Mouse (Mus musculus) ZHBTc4 (cell line): ENCODE measurements around the gene Msto1.
"Not testable (repeated sequence)": the region's sequence is repeated elsewhere in the genome, so short reads cannot be mapped to it uniquely, and the experiment has no call there.

Experiments
- DNase-seq: peaks from one replicate; pipeline ENCODE4 v3.0.0-alpha.2; 2011; ENCODE audit warnings: low read depth, low spot score

The Msto1 gene

DNA sequence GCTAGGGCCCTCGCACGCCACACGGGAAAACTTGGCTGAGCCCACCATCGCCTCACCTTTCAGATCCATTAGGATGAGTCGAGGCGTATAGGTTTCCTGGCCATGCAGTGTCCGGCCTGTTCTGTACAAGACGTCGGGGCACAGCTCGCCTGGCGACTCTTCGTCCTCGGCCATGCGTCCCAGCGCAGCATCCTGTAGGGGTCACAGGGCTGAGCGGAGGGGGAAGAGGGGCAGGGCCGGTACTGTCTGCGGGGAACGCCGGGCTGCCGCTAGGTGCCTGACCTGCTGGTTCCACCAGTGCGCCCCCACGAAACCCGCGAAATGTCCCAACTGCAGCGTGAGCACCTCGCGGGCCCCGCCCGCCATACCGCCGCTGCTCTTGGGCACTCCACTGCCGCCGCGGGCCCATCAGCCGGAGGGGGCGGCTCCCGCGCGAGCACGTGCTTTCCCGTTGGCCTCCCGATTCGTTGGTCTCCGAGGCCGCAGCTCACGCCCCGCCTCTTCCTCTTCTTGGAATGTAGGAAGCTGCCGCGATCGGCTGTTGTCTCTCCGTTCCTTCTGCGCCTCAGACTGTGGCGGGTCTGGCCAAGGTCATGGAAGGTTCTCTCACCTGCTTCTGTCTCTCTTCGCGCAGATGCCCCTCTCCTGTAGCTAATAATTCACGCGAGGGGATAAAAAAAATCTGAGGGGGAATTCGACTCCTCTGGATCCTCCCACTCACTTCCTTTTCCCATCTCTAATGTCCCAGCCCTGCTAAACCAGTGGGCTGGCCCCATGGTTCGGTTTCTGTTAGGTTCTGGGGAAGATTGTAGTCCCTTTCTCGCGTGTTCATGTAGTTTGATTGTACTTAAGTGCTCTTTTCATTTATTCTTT is at the start of gene Msto1:
TSS of gene Msto1 (minus strand) at position 489 of the 873 bp plus-strand sequence.
- peak; percentile 98 for DNase-seq

DNA sequence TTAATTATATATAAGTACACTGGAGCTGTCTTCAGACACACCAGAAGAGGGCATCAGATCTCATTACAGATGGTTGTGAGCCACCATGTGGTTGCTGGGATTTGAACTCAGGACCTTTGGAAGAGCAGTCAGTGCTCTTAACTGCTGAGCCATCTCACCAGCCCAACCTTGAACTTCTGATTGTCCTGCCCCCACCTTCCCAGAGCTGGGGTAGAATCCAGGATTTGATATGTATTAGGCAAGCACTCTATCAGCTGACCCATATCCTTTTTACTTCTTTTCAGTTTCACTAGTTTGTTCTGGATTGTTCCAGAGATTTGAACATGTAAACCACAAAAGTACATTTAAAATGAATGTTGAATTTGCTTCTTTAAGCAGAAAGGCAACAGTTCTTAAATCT is 49.4 kb upstream of the Msto1 start:
- not testable (repeated sequence) for DNase-seq

DNA sequence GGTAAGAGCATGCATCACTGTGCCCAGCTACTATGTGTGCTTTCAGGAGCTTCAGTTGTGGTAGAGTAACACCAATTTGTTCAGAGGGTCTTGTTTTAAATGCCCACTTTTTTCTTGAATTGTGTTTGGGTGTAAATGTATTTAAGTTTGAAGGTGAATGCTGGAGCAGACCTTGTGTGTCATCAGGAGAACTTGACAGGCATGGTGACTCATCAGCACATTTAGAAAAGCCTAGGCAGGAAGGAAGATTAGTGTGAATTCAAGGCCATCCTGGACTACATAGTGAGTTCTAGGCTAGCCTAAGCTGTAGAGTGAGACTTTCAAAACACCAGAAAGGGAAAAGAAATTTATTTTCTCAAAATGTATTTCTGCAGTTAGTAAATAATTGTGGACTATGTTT is 39.9 kb upstream of the Msto1 start:
- DNase-seq = no peak

DNA sequence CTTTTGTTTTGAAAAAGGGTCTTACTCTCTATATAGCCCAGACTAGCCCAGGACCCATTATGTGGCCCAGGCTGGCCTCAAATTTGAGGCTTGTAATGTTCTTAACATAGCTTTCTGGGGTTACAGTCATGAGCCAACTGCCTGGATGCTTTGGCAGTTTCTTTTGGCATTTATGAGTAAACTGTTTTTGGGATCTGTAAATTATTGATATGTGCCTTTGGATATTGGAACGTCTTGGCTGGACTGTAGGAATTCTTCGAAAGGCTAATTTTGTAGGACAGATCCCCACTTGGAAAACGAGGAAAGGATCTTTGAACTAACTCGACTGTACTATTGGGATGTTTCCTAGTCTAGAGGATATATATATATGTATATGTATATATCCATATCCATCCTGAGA is 39.4 kb upstream of the Msto1 start:
- DNase-seq = no peak

DNA sequence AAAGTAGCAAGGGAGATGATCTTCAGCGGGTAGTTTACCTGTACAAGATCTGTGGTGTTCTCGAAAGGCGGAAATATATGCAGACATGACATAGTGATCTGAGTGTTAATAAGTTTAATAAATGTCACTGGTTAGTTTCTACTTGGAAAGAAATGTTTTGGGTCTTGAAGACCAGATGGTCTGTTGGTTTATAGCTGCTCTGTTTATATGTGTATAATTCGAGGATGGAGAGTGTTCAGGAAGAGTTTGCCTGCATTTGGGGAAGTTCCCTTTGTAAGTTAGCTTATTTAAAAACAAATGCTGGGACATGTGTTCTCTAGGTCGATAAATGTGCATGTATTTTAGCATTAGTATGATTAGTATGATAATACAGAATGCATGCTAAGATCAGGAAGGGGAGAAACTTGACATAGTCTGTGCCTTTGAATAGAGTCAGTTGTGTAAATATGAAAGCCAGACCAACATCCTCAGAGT is 37.6 kb upstream of the Msto1 start:
- DNase-seq = no peak

- DNase-seq = peak; percentile 91
These were observed 37.0 kb upstream of the Msto1 start, which contains the start of the genes Ash1l and Dap3 for GRCm38 (mm10) chr3:88950576-88951326. TSS of gene Ash1l (plus strand) at chr3:88950622. TSS of gene Dap3 (minus strand) at chr3:88951181.

GRCm38 (mm10) chr3:88949786-88950575 is 36.2 kb upstream of the Msto1 start:
- peak; percentile 95 for DNase-seq

DNA sequence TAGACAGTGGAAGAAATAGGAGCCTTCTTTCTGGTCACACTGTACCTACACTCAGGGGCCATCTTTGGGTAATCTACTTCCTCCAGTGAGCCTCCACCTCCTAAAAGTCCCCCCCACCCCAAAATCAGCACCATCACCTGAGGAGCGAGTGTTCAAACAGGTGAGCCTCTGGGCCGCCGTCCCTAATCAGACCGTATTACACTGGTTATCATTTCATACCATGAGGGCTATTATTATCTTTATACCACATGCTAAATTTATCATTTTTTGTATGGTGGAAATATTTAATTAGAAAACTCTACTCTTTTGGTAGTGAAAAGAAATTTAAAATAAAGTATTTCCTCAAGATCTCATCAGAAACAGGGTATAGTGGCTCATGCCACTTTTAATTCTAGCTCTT is 30.3 kb upstream of the Msto1 start:
- no peak for DNase-seq

GRCm38 (mm10) chr3:88942316-88942880 is 28.6 kb upstream of the Msto1 start:
- DNase-seq = no peak

- DNase-seq = peak; percentile 89
These were observed 25.9 kb upstream of the Msto1 start for GRCm38 (mm10) chr3:88939749-88940148.

- peak; percentile 54 for DNase-seq
These were observed 25.3 kb upstream of the Msto1 start for GRCm38 (mm10) chr3:88939071-88939470.

- no peak for DNase-seq
These were observed 15.7 kb upstream of the Msto1 start for GRCm38 (mm10) chr3:88929501-88929900.

- no peak for DNase-seq
These were observed 11.9 kb upstream of the Msto1 start for GRCm38 (mm10) chr3:88925651-88926050.

DNA sequence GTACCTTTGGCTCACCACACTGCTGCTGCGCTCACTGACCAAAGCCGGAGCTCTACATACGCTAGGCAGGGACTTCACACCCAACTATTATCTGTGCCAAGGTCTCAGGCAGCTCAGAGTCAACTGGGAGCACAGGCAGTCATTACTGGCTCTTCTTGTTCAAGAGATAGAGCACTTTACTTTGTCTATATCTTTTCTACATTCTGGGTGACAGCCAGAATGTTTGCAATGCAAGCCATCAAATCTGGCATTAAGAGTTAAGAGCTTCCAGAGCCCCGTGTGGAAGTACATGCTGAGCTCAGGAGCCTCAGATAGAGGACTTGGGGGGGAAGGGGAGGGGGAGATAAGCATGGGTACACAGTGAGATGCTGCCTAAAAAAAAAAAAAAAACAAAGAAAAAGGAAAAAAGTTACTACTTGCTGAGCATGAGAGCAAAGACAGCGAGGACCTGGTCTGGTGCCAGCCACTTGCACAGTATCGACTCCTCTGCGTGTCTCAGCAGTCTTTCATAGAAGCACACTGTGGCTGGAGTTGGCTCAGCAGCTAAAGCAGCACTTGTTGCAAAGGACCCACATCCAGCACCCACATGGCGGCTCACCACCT is 10.3 kb upstream of the Msto1 start:
- DNase-seq = no peak

DNA sequence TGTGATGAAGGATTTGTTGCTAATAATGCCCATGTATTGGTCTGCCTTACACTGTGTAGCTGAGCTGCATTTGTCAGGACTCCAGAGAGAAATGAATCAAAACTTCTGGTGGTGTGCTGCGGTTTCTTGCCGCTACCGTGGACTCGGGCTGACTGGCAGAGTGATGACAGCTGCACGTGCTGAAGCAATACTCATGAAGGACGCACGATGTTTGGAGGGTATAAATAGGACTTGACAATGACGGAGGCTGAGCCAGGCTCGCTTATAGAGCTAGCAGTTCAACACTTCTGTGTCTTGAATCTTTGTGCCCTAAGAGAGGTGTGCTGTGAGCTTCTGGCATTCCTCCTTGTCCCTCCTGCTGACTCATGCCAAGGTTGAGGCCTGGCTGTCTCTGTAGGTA is 7.6 kb upstream of the Msto1 start:
- DNase-seq = peak; percentile 43

- DNase-seq = no peak
These were observed 5.2 kb upstream of the Msto1 start for GRCm38 (mm10) chr3:88918981-88919380.

GRCm38 (mm10) chr3:88914384-88914810 is 598 bp upstream of the Msto1 start:
- no peak for DNase-seq

GRCm38 (mm10) chr3:88912585-88912984 is 1.2 kb downstream of the Msto1 start:
- DNase-seq = peak; percentile 45

- no peak for DNase-seq
These were observed 7.2 kb downstream of the Msto1 start for GRCm38 (mm10) chr3:88906393-88907159.

- no peak for DNase-seq
These were observed 8.1 kb downstream of the Msto1 start for GRCm38 (mm10) chr3:88905741-88906140.
